Mouse (Mus musculus) midbrain, embryonic 12.5 days (tissue): ENCODE measurements around the gene Cdc6. TPM values are rescaled to one million over a fixed set of nuclear protein-coding genes. Genes with fewer than 3 reads are reported as not detected.

Experiments
- ATAC-seq: fragments of 200-750 bp; cut with Nextera tagmentation; 2 replicates; pipeline ENCODE4 v1.8.0; 2017; ENCODE audit warnings: low read depth, moderate TSS enrichment, moderate library complexity; ENCODE audit not compliant: low FRiP score
- H3K27ac ChIP-seq: fragments of 300-500 bp; sonication (generic); replicated peaks from 2 replicates; pipeline ENCODE4 v1.5.1; 2016; ENCODE audit warnings: mild to moderate bottlenecking
- H3K27me3 ChIP-seq: fragments of 300-500 bp; sonication (generic); 2 replicates; pipeline ENCODE4 v1.6.1; 2016; ENCODE audit warnings: mild to moderate bottlenecking
- H3K36me3 ChIP-seq: fragments of 300-500 bp; sonication (generic); 2 replicates; pipeline ENCODE4 v1.6.1; 2016
- H3K4me1 ChIP-seq: fragments of 300-500 bp; sonication (generic); 2 replicates; pipeline ENCODE4 v1.6.1; 2016
- H3K4me2 ChIP-seq: fragments of 300-500 bp; sonication (generic); replicated peaks from 2 replicates; pipeline ENCODE4 v1.6.1; 2016; ENCODE audit warnings: mild to moderate bottlenecking, moderate library complexity
- H3K4me3 ChIP-seq: fragments of 300-500 bp; sonication (generic); 2 replicates; pipeline ENCODE4 v1.5.1; 2016; ENCODE audit warnings: mild to moderate bottlenecking
- H3K9ac ChIP-seq: fragments of 300-500 bp; sonication (generic); replicated peaks from 2 replicates; pipeline ENCODE4 v1.6.1; 2016; ENCODE audit warnings: mild to moderate bottlenecking, moderate library complexity
- H3K9me3 ChIP-seq: fragments of 300-500 bp; sonication (generic); 2 replicates; pipeline ENCODE4 v1.6.1; 2016; ENCODE audit warnings: mild to moderate bottlenecking
- WGBS: fragments of 180-500 bp; shearing (Covaris S2); methylation state at CpG from one replicate; pipeline ENCODE4 v1.1.7; 2016; 5-methylcytosine and 5-hydroxymethylcytosine counted together
- polyA plus RNA-seq: library from polyadenylated mRNA; unstranded; fragments of >200 nt; fragmentation: Nextera tagmentation; extraction: Ambion mirVana; gene quantifications from 2 replicates; pipeline ENCODE4 v1.2.1, GENCODE M21; 2016

Gene Cdc6
- polyA plus RNA-seq, 1 experiment from 2014 or later, result 28.3 TPM

DNA sequence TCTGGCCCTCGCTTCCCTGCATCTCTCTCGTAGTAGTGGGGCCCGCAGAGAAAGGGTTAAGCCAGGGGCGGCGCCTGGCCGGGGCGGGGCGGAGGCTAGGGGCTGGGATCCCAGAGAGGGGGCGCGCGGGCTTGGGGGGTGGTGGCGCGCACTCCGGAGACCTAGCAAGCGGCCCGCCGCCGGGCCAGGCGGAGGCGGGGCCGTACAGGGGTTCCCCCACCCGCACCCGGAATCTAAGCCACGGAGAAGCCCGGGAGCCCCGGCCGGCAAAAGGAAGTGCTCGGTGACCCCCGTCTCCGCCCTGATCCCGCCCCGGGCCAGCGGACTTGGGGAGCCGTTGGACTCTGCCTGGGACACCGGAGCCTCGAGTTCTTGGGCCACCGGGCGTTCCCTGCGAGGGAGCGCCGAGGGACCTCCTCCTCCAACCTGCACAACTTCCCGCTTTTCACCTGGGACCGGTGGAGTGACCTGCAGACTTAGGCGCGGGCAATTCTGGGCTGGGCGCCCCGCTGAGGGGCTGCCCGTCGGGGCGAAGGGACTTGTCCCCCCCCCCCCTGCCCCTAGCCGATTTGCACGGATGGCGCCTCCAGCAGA, 52.8 kb downstream of the Cdc6 start:
- Histone ChIP-seq H3K27ac (no peak overlapping the region; the same call in 1 of the 2 replicates), H3K27me3 (peaks cover 36% of the 10 kb centered on the region), H3K9ac (peak overlapping the region; percentile 60), H3K4me3 (peak overlapping the region; percentile 53), H3K36me3 (no peaks in the 10 kb centered on the region), H3K9me3 (no peaks in the 10 kb centered on the region), H3K4me1 (peaks cover 73% of the 10 kb centered on the region), H3K4me2 (peak overlapping the region; percentile 91)
- peak; percentile 11; the same call in 1 of the 2 replicates for ATAC-seq
- WGBS, result under 1% methylated on average over 53 of the region's 53 CpGs

DNA sequence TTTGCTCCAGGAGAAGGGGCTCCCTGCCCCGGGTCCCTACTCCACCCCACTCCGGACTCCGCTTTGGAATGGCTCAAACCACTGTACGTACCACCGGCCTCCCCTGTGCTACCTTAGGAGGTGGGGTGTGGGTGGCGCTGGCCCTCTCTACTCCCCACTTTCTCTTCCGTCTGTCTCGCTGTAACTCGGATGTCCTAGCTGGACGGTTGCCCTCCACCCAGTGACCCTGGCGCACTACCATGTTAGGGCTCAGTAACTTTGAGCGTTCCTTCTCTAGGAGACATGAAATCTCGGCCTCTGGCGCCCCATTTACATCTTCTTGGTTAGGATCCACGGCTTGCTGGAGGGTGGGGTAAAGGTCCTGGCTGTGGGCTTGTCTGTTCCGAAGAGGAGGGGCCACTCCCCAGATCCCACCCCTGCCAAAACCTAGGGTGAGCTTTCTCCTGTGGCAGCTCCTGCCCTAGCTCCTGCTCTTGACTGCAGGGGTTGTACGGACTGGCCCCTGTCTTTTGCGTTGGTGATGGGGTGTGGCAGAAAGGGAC, 53.5 kb downstream of the Cdc6 start:
- H3K4me1 ChIP-seq, result peaks cover 73% of the 10 kb centered on the region
- 4% methylated on average over 18 of the region's 18 CpGs for WGBS
- ATAC-seq, result no peak

DNA sequence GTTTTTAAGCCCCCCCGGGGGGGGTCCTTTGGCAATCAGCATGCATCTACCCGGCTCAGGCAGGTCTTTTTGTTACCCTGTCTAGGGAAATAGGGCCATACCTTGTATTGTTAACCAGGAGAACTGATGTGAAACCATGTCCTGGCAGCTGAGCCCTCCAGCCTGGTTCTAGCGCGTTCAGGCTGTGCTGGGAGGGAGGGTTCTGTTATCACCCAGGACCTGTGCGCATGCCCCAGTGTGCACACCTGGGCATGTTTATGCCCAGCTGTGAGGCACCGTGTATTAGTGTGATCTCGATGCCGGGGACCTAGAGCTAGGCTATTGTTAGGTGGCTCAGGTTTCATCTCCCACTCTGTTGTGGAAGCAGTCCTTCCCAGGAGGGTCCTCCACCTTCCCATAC, 54.2 kb downstream of the Cdc6 start:
- no peak overlapping the region for H3K27ac ChIP-seq
- 11% methylated on average over 8 of the region's 8 CpGs for WGBS
- no peak overlapping the region; the same call in 1 of the 2 replicates for H3K9ac ChIP-seq
- peak overlapping the region; percentile 53 for H3K4me3 ChIP-seq
- H3K27me3 ChIP-seq, result peaks cover 36% of the 10 kb centered on the region
- H3K4me1 ChIP-seq, result peaks cover 79% of the 10 kb centered on the region
- no peaks in the 10 kb centered on the region for H3K36me3 ChIP-seq
- no peaks in the 10 kb centered on the region for H3K9me3 ChIP-seq
- H3K4me2 ChIP-seq, result peak overlapping the region; percentile 91
- no peak for ATAC-seq

More for the DNA sequence above, 53.5 kb downstream of the Cdc6 start:
- Histone ChIP-seq H3K36me3 (no peaks in the 10 kb centered on the region), H3K27ac (no peak overlapping the region), H3K4me2 (peak overlapping the region; percentile 91), H3K9ac (peak overlapping the region; percentile 60), H3K27me3 (peaks cover 36% of the 10 kb centered on the region), H3K9me3 (no peaks in the 10 kb centered on the region), H3K4me3 (peak overlapping the region; percentile 53)

DNA sequence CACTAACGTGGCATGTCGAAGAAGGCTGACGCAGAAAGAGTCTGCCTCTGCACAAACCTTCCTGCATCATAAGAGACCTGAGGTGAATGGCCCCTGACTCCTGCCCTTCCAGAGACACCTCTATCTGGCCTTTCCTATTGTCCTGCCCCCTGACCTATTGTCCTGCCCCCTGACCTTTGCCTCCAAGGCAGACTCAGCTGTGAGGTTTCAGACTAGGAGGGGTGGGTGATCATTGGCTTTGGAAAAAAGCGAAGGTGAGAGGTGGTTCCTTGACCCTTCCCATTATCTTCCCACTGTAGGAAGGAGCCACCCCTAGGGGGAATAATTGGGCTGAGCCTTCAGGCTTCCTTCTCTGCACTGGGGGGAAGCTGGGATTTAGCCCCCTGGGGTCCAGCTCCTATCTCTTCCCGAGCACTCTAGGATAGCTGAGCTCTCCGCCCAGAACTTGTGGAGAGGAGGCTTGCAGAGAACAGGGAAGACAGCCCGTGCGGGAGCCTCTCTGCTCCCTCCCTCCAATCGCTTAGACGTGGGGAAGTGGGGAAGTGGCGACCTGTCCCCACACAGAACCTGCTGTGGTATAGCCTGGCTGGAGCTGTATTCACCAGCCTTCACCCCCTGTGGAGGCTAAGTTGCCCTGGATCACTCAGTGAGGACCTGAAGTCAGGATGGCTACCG, 55.0 kb downstream of the Cdc6 start:
- Histone ChIP-seq H3K4me2 (peak overlapping the region; percentile 91), H3K27ac (peak overlapping the region; percentile 95; the same call in 1 of the 2 replicates), H3K4me1 (peaks cover 87% of the 10 kb centered on the region), H3K36me3 (no peaks in the 10 kb centered on the region), H3K4me3 (peak overlapping the region; percentile 53), H3K27me3 (peaks cover 36% of the 10 kb centered on the region), H3K9me3 (no peaks in the 10 kb centered on the region), H3K9ac (peak overlapping the region; percentile 61; the same call in 1 of the 2 replicates)
- WGBS, result 6% methylated on average over 12 of the region's 12 CpGs
- no peak for ATAC-seq

DNA sequence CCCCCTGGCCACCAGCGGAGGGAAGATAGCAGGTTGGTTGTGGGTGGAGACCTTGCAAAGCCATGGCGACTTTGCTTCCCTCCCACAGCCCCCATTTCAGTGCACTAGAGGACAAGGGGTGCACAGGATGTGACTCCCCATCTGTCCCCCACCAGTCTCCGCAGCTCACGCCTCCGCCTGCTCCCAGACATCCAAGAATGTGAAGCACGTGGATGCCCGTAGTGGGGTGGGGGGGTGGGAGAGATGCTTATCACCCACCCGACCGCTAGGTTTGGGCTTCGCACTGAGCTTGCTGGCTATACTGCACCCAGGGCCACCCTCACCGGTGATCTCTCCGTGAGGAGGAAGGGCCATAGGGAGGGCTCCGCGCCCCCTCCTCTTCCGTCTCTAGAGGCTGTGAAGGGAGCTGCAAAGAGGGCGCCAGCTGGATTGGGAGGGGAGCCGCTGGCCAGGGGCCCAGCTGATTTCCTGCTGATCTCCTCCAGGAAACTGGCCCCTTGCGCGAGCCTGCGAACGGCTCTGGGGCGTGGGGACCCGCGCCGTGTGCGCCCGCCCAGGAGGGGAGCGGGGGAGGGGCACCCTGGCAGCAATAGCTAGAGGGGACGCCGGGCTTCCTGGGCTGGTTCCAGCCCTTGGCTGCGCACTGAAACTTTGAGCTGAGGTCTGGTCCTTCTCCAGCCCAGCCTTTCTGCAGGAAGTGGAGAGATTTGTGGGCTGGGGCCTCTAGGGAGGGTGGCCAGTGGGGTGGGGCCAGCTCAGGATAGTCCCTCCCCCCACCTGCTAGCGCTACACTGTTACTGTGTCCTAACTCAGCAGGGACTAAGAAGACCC, 55.8 kb downstream of the Cdc6 start:
- Histone ChIP-seq H3K9me3 (no peaks in the 10 kb centered on the region), H3K27ac (peak overlapping the region; percentile 95), H3K4me3 (peak overlapping the region; percentile 53), H3K27me3 (peaks cover 36% of the 10 kb centered on the region), H3K36me3 (no peaks in the 10 kb centered on the region), H3K4me2 (peak overlapping the region; percentile 91), H3K9ac (peak overlapping the region; percentile 61), H3K4me1 (peaks cover 95% of the 10 kb centered on the region)
- peak; percentile 21; the same call in 1 of the 2 replicates for ATAC-seq
- WGBS, result under 1% methylated on average over 31 of the region's 32 CpGs

DNA sequence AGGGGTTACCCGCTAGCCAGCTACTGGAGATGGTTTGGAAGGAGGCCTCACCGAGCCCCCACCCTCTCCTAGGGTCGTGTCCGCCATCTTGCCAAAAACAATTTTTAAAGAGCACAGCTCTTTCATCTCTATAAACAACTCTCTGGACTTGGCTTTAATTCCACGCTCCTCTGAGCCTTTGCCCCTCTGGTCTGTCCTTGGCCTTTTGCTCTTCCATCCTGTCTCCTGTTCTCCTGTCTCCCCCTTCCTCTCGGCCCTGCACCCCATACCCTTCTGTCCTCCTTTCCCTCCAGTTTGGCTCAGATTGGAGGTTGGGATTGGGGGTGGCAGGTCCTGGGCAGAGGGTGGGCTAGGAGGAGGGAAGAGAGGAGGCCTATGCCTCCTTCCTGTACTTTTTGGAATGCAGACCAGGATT, 56.6 kb downstream of the Cdc6 start:
- H3K9ac ChIP-seq, result peak overlapping the region; percentile 25; the same call in 1 of the 2 replicates
- H3K9me3 ChIP-seq, result no peaks in the 10 kb centered on the region
- H3K27me3 ChIP-seq, result peaks cover 36% of the 10 kb centered on the region
- 19% methylated on average over 6 of the region's 6 CpGs for WGBS
- H3K4me3 ChIP-seq, result no peak overlapping the region
- H3K4me2 ChIP-seq, result peak overlapping the region; percentile 91
- no peaks in the 10 kb centered on the region for H3K36me3 ChIP-seq
- no peak for ATAC-seq
- peaks cover 100% of the 10 kb centered on the region for H3K4me1 ChIP-seq
- H3K27ac ChIP-seq, result peak overlapping the region; percentile 95

DNA sequence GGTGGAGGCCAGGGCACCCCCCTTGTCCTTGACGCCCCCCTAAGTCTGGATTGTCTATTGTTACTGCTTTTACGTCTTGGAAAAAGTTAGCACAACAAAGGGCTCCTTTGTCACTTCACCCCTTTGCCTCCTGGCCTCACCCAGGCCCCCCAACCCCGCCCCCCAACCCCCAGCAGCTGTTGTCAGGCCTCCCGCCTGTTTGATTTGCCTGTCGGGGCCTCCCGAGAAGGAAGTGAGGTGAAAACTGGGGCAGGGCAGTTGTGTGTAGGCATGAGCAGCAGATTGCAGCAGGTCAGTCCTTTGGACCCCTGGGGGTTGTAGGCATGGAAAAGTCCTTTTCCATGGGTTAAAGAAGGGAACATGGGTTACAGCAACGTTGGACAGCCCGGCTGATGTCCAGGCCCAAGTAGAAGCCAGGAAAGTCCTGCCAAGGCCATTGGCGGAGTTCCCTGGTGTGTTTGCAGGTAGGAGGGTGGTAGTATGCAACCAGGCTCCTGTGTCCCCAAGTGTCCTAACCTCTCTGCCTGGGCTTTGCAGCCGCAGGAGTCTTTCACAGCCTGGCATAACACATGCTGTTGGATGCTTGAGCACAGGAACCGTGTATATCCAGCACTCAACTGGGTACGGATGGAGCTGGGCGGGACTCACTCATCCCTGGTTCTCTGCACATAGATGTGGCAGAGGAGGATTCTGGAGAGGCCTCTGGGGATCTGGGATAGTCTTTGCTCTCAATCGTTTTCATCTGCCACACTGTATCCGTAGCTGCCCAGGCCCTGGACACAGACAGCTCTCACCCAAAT, 57.2 kb downstream of the Cdc6 start:
- no peaks in the 10 kb centered on the region for H3K9me3 ChIP-seq
- no peak for ATAC-seq
- peak overlapping the region; percentile 91 for H3K4me2 ChIP-seq
- H3K9ac ChIP-seq, result peak overlapping the region; percentile 41; the same call in 1 of the 2 replicates
- peaks cover 100% of the 10 kb centered on the region for H3K4me1 ChIP-seq
- no peaks in the 10 kb centered on the region for H3K36me3 ChIP-seq
- H3K27me3 ChIP-seq, result peaks cover 36% of the 10 kb centered on the region
- H3K27ac ChIP-seq, result peak overlapping the region; percentile 95
- WGBS, result 21% methylated on average over 15 of the region's 15 CpGs
- 0 out of 2 replicates have a peak overlapping the region, but pooled peaks have one; percentile 12 for H3K4me3 ChIP-seq

DNA sequence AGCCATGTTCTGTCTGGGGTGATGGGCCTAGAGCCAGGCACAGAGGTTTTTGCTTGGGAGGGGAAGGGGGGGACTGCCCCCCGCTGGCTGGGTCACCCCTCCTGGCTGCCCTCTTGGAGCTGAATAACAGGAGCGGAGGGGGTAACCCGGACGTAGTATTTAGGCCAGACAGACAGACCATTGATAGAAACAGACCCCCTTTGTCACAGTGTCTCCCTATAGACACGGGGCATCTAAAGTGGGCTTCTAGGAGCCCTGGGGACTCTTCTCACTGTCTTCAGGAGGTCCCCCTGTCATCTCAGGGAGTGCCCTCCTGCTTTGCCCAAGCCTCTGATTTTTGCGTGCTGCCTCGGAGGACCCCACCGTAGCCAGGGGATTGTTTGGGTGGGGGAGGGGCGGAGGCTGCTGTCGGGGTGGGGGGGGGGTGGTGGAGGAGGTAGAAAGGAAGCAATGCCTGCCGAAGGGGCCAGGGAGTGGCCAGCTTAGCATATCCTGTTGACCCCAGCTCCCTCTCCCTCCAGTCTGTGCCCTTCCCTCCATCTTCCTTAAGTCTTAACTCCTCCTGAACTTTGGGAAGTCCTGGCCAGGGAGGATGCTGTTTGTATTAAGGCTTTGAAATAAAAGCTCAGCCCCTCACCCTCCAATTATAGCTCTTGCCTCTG, 57.9 kb downstream of the Cdc6 start:
- Histone ChIP-seq H3K36me3 (0 out of 2 replicates have a peak, but pooled peaks cover 5% of the 10 kb centered on the region), H3K4me3 (0 out of 2 replicates have a peak overlapping the region, but pooled peaks have one; percentile 12), H3K4me1 (peaks cover 100% of the 10 kb centered on the region), H3K9ac (peak overlapping the region; percentile 41; the same call in 1 of the 2 replicates), H3K9me3 (no peaks in the 10 kb centered on the region), H3K27me3 (peaks cover 39% of the 10 kb centered on the region), H3K4me2 (peak overlapping the region; percentile 91), H3K27ac (peak overlapping the region; percentile 95)
- no peak for ATAC-seq
- 2% methylated on average over 11 of the region's 11 CpGs for WGBS

DNA sequence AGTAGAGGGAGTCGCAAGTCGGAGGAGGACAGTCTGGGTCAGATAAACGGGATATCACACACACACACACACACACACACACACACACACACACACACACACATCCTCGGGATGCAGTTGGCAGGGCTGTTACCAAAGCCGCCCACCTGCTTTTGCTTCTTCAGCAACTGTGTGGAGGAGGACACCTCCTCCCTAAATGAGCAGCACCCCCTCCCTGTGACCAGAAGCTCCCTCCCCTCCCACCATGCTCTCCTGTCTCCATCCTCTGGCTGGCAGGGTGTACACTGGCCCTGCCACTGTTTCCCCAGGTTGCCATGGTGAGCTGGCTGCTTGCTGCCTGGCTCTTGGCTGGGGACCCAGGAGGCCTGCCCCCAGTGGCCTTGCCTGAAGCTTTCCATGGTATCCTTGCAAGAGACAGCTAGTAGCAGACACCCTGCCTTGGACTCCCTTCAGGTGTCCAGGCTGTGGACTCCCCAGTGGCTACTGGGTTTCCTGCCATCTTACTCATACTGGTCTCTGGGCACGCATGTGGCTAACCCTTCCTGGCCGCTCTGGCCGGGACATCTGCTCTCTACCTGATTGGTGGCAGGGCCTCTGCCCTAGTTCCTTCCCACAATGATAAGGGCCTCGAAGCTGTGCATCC, 59.0 kb downstream of the Cdc6 start:
- no peaks in the 10 kb centered on the region for H3K9me3 ChIP-seq
- WGBS, result 32% methylated on average over 9 of the region's 9 CpGs
- 0 out of 2 replicates have a peak, but pooled peaks cover 6% of the 10 kb centered on the region for H3K36me3 ChIP-seq
- no peak for ATAC-seq
- H3K27me3 ChIP-seq, result peaks cover 30% of the 10 kb centered on the region
- H3K4me1 ChIP-seq, result peaks cover 100% of the 10 kb centered on the region
- no peak overlapping the region for H3K4me3 ChIP-seq
- H3K9ac ChIP-seq, result peak overlapping the region; percentile 31
- H3K4me2 ChIP-seq, result peak overlapping the region; percentile 91
- H3K27ac ChIP-seq, result peak overlapping the region; percentile 95

DNA sequence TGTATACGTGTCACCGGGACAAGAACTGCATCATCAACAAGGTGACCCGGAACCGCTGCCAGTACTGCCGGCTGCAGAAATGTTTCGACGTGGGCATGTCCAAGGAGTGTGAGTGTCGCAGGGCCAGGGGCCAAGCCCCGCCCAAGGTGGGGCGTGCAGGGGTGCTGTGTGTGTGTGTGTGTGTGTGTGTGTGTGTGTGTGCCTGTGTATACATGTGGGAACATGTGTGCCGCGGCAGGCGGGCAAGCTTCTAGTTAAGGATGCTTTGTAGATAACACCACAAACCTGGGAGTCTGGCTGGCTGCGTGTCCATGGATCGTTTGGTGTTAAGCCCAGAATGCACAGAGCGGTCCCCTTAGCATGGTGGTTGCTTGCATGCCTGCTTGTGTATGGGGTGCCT, 60.5 kb downstream of the Cdc6 start:
- Histone ChIP-seq H3K9ac (peak overlapping the region; percentile 50; the same call in 1 of the 2 replicates), H3K4me3 (no peak overlapping the region), H3K9me3 (no peaks in the 10 kb centered on the region)

More for the DNA sequence above, 60.5 kb downstream of the Cdc6 start:
- Histone ChIP-seq H3K27me3 (peaks cover 16% of the 10 kb centered on the region), H3K27ac (peak overlapping the region; percentile 95), H3K4me1 (peaks cover 87% of the 10 kb centered on the region), H3K4me2 (peak overlapping the region; percentile 52), H3K36me3 (peaks cover 15% of the 10 kb centered on the region)
- no peak for ATAC-seq
- 78% methylated on average over 16 of the region's 16 CpGs for WGBS
